Mouse (Mus musculus): Measurements from ENCODE around the gene Blzf1.

The Blzf1 gene

GRCm38 (mm10) chr1:164294071-164294470 is 13.2 kb downstream of the Blzf1 start:
- no peak for DNase-seq (ENCODE audit: low spot score in 2 of 2)

GRCm38 (mm10) chr1:164292040-164292439 is 15.2 kb downstream of the Blzf1 start:
- DNase-seq (ENCODE audit: low spot score in 2 of 2), result no peak

DNA sequence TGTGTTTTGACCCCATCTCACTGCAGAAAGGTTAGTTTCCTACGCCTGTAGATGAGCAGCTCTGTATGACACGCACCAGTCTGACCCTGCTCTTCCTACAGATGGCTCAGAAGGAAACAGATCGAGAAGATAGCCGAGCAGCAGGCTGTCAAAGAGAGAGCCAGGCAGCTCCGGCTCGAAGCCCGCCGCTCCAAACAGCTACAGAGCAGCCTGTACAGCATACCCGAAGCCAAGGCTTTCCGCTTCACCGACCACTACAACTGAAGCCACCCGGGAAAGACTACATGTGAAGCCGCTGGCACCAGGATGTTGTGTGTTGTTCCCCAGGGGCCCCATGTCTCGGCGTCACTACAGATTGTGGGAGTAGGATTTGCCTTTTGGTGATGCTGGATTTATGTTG is 19.9 kb downstream of the Blzf1 start:
- no peak for DNase-seq (ENCODE audit: low spot score in 2 of 2)

GRCm38 (mm10) chr1:164284007-164284406 is 23.3 kb downstream of the Blzf1 start:
- no peak for DNase-seq (ENCODE audit: low spot score in 2 of 2)

DNA sequence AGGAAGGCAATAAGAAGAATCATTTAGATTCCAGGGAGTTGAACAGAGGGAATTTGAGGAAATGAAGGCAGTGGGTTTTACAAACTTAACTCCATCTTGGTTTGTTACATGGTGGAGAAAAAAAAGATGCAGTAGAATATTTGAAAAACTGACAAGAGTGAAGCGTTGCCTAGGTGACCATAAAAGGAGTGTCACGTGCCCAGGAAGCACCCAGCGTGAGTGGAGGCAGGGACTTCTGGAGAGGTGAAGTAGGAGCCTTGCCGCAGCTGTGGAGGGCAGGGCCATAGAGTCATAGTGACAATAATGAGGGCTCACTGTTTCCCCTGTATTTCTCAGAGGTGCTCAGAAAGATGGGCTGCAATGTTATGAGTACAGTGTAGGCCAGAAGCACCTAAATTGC is 28.0 kb downstream of the Blzf1 start:
- no peak for DNase-seq (ENCODE audit: low spot score in 2 of 2)

DNA sequence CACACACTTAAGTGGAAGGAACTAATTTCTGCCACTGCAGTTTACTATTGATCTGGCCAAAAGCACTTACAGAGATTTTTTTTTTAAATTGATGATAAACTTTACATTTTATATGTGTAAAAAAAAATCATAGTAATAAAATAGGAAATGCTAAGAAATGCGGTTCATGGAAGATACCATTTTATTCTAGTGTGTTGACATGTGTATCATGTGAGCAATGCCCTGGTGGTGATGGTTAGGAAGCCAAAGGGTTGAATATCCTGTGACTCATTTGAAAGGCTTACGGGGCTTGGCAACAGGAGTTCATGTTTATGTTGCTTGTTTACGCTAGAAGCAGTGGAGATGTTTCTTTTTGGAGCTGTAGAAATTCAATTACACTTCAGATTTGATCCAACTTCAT is 30.7 kb downstream of the Blzf1 start:
- no peak for DNase-seq (ENCODE audit: low spot score in 2 of 2)

GRCm38 (mm10) chr1:164275455-164275954 is 31.8 kb downstream of the Blzf1 start, which contains the start of gene Ccdc181:
Gene Ccdc181, plus strand, starts transcription at chr1:164275585.
- peak; percentile 88 to 89 for DNase-seq (ENCODE audit: low spot score in 2 of 2)

DNA sequence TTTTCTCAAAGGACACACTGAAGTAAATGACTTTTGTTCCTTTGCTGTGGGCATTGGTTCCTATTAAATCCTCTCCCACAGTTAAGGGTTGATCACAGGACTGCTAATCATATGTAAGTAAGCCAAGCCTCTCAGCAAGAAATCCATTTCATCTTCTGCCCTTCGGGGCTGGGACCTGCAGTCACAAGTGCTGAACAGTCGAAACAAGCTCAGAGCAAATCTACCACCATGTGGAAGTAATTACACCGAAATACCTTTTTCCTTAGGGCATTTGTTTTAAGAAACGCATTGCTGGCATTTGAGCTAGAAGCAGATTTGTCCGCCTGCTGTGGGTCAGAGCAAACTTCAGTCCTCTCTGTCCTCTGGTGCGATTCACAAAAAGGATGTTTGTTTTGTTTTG is 33.6 kb downstream of the Blzf1 start:
- DNase-seq (ENCODE audit: low spot score in 2 of 2), result no peak

DNA sequence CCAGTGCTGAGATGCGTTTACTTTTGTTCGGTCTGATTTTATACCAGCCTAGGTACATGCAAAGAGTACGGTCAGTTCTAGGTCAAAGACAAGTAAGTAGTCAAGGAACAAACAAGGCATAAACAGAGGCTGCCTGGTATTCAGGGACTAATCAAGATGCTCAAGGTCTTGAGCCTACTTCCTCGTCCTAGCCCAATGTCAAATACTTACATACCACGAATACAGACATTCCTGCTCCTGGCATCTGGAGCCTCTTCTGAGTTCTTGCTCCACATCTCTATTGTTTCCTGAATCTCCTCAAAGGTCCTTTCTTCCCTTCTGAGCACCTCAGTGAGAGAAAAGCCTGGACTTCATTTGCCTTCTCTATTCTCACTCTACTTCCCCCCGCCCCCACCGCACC is 36.3 kb downstream of the Blzf1 start:
- no peak for DNase-seq (ENCODE audit: low spot score in 2 of 2)

DNA sequence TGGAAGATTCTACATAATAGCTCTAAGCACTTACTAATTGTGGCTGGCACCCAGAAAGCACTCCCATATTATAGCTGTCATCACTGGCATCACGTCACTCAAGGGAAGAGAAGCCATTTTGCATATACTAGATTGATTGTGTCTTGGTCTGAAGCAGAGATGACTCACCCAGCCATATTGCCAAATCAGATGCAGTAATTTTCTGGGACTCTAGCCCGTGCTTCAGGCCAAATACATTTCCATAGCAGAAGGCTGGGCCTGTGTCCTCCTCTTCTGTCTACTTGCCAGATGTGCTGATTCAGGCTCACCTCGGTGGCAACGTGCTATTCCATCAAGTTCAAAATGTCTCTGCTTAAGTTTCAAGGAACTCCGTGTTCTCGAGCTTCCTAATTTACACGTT is 45.7 kb downstream of the Blzf1 start:
- peak in 1 of 2 experiments; percentile 19 for DNase-seq (ENCODE audit: low spot score in 2 of 2)

GRCm38 (mm10) chr1:164260171-164261028 is 46.9 kb downstream of the Blzf1 start:
- DNase-seq (ENCODE audit: low spot score in 2 of 2), result no peak

- no peak for DNase-seq (ENCODE audit: low spot score in 2 of 2)
Measured at GRCm38 (mm10) chr1:164254836-164255235, 52.5 kb downstream of the Blzf1 start.

DNA sequence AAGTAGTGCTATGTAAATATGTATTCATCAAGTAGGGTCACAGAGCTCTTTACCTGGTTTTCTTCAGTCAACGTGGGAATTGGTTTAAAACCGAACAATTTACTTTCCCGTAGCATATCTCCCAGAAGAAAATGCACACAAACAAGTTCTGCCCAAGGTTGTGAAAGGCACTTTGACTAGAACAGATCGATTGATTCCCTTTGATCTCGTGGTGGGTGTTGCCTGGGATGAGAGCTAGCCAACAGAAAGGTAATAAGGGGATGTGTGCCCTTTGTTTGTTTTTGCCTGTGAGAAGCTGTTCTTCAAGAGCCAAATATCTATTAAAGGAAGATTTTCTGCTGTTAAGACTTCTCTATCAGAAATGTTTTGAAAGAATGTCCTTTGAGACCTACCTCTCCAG is 54.7 kb downstream of the Blzf1 start:
- DNase-seq (ENCODE audit: low spot score in 2 of 2), result no peak

DNA sequence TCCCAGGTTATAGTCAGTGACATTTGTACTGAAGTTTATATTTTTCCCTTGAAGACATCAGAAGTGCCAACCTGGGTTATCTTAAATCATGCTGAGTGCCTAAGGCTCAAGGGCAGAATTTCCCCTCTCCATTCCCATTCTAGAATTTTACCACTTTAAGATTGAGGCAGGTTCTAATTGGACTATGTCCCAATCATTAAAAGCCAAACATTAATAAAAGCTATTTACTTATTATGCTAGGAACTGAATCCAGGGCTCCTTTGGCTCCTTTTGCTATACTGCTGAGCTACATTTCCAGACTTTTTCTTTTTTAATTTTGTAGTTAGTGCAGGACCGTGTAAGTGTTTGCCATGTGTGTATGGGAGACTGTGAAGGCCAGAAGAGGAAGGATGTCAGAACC is 55.9 kb downstream of the Blzf1 start:
- no peak for DNase-seq (ENCODE audit: low spot score in 2 of 2)

DNA sequence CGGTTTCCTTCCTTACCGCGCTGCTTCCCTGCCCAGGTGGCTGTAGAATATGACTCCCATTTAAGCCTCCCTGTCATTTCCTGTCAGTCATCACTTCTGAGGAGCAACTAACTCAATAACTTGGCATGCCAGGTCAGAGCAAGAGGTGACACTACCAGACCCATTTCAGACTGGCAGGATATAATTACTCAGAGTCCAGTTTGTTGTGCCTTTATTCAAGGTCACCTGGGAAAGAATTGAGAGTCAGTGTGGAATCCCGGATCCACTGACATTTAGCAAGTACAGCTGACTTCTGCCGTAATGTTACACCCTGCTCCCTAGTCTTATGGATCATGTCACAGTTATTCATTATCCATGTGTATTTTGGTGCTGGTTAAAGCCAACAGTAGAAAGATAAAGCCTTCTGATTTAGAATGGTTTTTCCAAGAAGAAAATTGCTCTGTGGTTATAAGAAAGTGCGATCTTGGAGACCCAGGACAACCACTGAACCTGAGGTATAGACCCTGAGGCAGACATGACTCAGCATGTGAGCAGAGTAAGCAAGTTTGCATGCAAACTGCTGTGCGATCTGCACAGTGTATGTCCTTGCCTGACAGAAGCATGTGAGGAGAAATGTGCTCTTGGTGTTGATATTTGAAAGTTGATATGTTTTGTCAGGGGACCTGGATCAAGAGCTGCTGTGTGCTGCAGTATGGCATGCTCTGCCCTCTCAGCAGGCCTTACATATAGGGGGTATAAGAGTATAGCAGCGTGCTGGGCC is 56.7 kb downstream of the Blzf1 start:
- no peak for DNase-seq (ENCODE audit: low spot score in 2 of 2)

GRCm38 (mm10) chr1:164249332-164249711 is 58.0 kb downstream of the Blzf1 start:
- peak in 1 of 2 experiments; percentile 20 for DNase-seq (ENCODE audit: low spot score in 2 of 2)

GRCm38 (mm10) chr1:164248465-164249331 is 58.6 kb downstream of the Blzf1 start, which contains the start of gene Slc19a2:
Gene Slc19a2, plus strand, starts transcription at chr1:164249046.
- peak; percentile 90 to 96 for DNase-seq (ENCODE audit: low spot score in 2 of 2)

- peak in 1 of 2 experiments; percentile 22 for DNase-seq (ENCODE audit: low spot score in 2 of 2)
Measured at GRCm38 (mm10) chr1:164247971-164248370, 59.3 kb downstream of the Blzf1 start.

- no peak for DNase-seq (ENCODE audit: low spot score in 2 of 2)
Measured at GRCm38 (mm10) chr1:164247442-164247841, 59.8 kb downstream of the Blzf1 start.

GRCm38 (mm10) chr1:164242809-164243208 is 64.5 kb downstream of the Blzf1 start:
- peak in 1 of 2 experiments; percentile 42 for DNase-seq (ENCODE audit: low spot score in 2 of 2)

DNA sequence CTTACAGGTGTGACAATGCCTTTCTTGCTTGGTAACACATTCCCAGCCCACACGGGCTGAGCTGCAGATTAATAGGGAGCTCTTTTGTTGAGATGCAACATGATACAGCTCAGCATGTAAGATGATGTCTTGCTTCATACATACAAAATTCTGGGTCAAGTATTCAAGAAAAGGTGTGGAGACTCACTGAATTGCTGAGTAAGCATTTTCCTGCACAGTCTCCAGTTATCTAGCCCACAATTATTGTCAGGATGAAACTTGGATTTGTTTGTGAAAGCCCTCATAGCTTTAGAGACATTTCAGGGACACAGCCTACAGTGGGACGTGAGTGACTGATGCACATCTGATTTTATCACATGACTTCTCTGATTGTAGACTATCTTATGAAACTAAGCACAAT is 65.8 kb downstream of the Blzf1 start:
- no peak for DNase-seq (ENCODE audit: low spot score in 2 of 2)
